Mouse (Mus musculus): ENCODE measurements around the gene Cnot2. TPM values are rescaled to one million over a fixed set of nuclear protein-coding genes. Genes with fewer than 3 reads are reported as not detected.

The Cnot2 gene
- polyA plus RNA-seq (2017; shearing (Covaris generic)): 105 TPM

GRCm38 (mm10) chr10:116581369-116581718 lies at the start of gene Cnot2:
Gene Cnot2, minus strand, starts transcription at chr10:116581511.

GRCm38 (mm10) chr10:116473759-116474549 lies 107.4 kb downstream of the Cnot2 start, which contains the start of gene Kcnmb4:
Gene Kcnmb4, minus strand, starts transcription at chr10:116473878.

Other genes starting within 250 kb of the Cnot2 start
- 5.1 TPM for gene Kcnmb4, start 107.6 kb downstream of the Cnot2 start, polyA plus RNA-seq (2017; shearing (Covaris generic))

Measured in effector memory CD4-positive, alpha-beta T cell, adult 7 months (primary cell).